Mouse (Mus musculus): ENCODE data around the gene Met. TPM values are rescaled to one million over a fixed set of nuclear protein-coding genes. Genes with fewer than 3 reads are reported as not detected.

Gene Met
- total RNA-seq, 1 experiment from 2014 or later: 1.5 TPM

DNA sequence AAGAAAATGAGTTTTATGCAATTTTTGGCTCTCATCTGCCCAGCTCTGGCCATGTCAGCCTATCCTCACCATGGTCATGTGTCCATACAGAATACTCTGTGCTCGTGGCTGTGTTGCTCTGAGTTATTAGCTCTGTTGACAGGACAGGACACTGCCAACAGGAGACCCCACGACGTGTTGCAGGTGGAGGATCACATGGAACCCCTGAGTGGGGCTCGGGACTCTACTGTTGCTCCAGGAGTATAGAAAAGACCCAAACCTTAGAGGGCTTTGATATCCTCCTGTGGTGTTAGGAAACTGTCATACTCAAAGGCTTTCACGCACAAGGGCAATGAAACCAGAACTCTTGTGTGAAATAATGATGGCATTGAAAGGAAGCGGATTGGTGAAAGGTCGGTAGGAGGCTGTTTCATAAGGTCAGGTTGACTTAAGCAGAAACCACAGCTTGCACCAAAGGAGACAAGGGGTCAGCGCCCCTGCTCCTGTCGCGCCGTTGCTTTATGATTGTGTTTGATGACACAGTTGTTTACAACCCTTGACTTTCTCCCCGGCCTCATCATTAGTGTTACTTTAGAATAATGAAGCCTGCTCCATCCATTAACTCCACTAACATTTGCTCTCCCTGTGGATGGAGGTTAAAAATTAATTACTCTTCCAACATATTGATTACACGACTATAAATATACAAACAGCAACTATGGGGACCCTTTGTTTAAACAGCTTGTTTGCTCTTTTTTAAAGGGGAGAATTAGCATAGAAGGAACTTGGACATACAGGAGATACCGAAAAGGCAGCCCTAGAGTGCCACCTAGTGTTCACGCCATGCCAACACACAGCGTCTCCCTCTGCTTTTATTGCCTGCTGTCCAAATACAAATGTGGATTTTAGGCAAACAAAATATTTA is 125.7 kb downstream of the Met start:
- ATAC-seq (ENCODE audit: extremely low read depth, insufficient number of reproducible peaks, low FRiP score, poor library complexity, severe bottlenecking): peak; percentile 93

DNA sequence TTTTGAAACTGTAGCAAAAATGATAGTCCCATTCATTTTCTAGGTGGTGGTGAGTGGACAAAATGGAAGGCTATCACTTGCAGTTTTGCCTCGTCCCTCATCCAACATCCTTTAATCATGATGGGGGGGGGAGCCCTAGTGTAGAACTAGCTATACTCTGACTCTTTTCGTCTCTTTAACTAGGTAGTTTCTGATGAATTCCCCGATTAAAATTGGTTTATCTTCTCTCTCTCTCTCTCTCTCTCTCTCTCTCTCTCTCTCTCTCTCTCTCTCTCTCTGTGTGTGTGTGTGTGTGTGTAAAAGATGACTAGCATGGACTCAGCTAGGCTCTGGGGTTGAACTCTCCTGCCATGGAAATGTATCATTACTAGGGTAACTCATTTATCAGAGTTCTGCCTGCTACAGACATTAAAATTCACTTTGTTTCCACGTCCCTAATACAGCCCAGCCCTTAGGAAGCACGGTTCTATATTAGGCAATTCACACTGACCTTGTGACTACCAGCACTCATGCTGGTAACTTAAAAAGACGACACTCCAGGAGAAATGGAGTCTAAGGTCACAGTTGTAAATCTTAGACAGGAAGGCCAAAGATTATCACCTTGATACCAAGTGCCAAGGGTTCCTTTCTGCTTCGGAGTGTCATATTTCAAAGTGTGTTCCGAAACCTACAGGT is 126.5 kb downstream of the Met start:
- no peak for ATAC-seq (ENCODE audit: extremely low read depth, insufficient number of reproducible peaks, low FRiP score, poor library complexity, severe bottlenecking)

DNA sequence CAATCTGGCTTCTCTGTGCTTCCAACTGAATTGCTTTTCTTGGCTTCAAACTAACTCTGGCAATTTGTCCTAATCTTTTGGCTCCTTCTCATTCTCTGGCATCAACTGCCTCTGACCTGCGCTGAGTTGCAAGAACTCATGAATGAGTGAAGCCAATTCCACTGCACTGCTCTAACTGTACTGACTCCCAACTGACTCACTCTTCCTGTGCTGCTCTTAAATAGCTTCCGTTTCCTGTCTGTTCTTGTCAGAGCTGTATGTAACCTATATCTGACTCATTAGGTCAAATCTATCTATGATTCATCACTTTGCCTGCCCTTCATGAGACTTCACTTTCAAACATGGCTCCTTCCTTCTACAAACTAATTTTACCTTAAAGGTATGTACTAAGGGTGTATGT is 130.4 kb downstream of the Met start:
- ATAC-seq (ENCODE audit: extremely low read depth, insufficient number of reproducible peaks, low FRiP score, poor library complexity, severe bottlenecking): no peak

DNA sequence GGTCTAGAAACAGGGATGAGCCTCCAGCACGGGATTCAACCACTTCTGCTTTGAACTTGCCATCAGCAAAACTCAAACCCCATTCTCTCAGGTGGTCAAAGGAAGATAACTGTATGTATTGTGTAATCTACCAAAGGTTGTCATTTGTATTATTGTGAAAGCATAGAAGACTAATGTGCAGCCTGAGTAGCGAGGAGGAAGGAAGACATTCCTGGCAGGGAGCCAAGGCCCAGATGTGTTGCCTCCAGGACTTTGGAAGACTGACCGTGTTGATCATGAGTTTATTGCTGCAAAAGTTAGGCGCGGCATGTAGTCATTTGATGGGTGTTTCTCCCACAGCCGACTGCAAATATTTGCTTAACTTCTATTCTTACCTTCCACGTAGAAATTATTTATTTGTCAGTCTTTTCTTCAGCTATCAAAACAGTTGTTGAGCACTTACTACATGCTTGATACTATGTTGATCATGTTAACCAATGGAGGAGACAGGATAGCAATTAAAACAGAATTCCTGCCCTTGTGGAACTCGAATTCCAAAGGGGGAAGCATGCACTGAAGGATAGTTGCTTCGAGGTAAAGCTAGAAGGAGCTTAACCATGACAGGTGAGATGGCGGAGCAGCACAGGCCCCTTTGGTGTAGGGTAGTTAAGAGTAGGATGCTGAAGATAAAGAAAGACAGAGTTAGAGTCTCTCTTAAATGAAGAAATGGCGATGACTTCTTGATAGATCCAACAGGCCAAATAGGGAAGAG is 132.3 kb downstream of the Met start:
- ATAC-seq (ENCODE audit: extremely low read depth, insufficient number of reproducible peaks, low FRiP score, poor library complexity, severe bottlenecking): no peak

DNA sequence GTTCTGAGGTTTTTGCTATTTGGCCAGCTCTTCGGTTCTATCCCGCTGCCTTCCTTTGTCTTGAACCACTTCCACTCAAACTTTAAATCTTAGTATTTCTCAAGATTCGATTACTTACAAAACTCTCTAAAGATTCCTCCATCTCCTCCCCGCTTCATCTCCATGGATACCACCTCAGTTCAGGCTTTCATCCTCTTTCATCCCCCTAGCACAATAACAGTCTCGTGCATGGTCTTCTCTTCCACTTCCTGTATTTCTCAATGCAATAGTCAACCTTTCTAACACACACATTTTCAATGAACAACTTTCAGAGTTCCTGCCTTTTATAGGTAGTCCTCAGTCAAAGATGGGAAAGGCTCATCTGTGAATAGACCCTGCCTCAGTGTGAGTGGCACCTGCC is 135.8 kb downstream of the Met start:
- no peak for ATAC-seq (ENCODE audit: extremely low read depth, insufficient number of reproducible peaks, low FRiP score, poor library complexity, severe bottlenecking)

DNA sequence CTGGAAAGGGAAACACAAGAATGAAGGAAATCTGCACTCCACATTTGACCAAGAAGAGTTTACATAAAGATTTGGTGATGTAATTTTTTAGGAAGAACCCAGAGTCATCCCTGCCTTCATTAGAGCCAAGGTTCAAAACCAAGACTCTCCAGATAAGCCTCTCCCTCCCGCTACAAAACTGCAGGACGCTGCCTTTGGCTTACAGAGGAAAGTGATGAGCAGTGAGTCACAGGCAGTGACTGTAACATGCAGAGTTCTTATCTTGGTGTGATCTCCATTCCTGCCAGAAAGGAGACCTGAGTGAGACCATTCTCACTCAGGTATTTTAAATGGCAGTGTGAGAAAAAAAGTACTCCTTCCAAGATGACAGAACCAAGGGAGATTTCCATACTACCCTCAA is 137.9 kb downstream of the Met start:
- ATAC-seq (ENCODE audit: extremely low read depth, insufficient number of reproducible peaks, low FRiP score, poor library complexity, severe bottlenecking): no peak

DNA sequence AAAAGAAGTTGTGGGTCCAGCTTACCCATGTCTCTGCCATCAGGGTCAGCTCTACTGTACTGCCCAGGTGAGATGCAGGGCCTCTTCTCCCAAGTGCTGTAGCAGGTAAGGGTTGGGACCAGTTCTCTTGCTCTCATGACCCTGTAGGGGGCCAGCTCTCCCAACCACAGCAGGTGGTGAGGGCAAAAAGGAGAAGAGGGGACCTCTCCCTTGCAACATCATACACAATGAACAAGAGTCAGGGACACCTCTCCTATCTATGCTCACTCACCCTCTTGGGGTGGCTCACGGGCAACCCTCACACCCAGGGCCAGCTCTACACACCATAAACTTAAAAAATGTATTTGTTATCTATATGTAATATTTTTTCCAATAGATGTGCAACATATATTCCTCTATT is 143.3 kb downstream of the Met start:
- ATAC-seq (ENCODE audit: extremely low read depth, insufficient number of reproducible peaks, low FRiP score, poor library complexity, severe bottlenecking): no peak

DNA sequence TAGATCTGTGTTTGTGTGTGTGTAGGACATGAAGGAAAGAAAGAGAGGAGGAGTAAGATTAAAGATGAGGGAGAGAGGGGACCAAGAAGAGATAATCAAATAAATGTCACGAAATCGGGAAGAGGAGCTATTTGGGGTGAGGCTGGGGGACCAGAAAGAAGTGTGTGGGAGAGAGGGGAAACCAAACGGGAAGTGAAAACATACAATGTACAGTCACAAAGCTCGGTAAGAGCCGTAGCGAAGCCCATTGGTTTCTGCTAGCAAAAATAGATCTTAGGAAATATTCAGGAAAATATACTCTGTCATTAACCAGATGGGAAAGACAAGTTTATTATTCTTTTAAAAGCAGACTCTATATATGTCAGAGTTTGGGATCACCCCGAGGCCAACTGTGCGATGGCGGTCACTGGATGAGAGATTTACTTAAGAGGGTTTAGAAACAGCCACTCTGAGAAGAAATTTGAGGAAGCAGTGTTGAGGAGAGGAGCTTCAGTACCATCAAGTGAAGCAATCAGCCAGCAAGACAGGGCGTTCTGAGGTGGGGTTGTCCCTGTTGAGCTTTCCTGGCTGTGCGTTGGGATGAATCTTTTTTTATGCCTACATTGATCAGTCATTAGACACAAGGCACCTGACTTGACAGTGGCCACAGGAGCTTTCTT is 147.9 kb downstream of the Met start:
- ATAC-seq (ENCODE audit: extremely low read depth, insufficient number of reproducible peaks, low FRiP score, poor library complexity, severe bottlenecking): peak; percentile 80

DNA sequence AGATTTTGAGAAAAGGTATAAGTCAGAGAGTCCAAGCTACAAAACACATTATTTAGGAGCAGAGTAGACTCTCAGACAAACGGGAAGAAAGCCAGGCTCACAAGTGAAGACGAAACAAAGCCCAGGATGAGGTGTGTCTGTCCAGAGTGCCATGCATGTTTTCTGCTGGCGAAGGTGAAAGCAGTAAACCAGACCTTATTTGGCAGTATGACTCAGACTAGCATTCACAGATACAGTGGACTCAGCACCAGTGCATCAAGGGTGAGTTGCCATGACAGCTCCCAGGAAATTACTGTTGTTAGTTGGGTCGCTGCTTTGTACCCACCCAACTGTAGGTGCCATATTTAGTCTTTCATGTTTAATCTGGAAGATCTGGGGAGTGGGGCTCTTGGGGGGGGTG is 149.1 kb downstream of the Met start:
- ATAC-seq (ENCODE audit: extremely low read depth, insufficient number of reproducible peaks, low FRiP score, poor library complexity, severe bottlenecking): no peak

DNA sequence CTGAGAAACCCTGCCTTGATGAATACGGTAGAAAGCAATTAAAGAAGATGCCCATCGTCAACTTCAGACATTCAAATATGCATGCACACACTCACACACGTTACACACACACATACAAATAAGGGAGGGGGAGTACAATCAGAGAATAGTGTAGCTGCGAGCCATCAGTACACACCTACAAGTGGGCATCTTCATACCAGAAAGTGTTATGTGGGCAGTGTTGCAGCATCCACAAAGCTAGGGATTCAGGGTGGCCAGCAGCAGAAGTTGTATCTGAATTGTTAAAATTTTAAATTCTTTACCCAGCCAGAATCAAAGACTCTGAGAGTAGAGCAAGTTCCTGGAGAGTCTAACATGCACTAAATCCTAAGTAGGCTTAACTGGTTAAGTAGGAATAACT is 157.2 kb downstream of the Met start:
- no peak for ATAC-seq (ENCODE audit: extremely low read depth, insufficient number of reproducible peaks, low FRiP score, poor library complexity, severe bottlenecking)

DNA sequence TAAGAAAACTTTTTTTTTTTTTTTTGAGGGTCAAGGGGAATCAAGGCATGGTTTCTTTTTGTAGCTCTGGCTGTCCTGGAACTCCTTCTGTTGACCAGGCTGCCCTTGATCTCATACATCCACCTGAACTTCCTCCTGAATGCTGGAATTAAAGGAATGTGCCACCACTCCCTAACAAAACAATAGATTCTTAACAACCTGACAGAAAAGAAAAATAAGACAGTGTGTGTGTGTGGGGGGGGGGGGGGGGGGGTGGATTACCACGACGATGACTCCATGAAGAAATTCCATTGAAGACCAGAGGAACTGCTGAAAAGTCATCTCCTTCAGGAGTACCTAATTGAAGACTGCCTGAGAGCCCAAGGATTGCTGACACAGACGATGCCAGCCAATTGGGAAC is 157.8 kb downstream of the Met start:
- ATAC-seq (ENCODE audit: extremely low read depth, insufficient number of reproducible peaks, low FRiP score, poor library complexity, severe bottlenecking): no peak

Other genes starting within 250 kb of the Met start
- 0.98 and 1.4 TPM in 2 replicates for gene Cav2, start 182.6 kb upstream of the Met start, total RNA-seq (2017)
- 0.37 TPM in 1 of 2 replicates, not detected in the other for gene Cav1, start 157.5 kb upstream of the Met start, total RNA-seq (2017)
- gene Capza2, start 172.4 kb downstream of the Met start, total RNA-seq (2017): 326 and 336 TPM in 2 replicates
- gene St7, start 229.1 kb downstream of the Met start, total RNA-seq (2017): 9.0 and 10.9 TPM in 2 replicates

All from neutrophil, adult 5-6 weeks (primary cell).